Mouse (Mus musculus) cerebellum, adult 11 months (tissue): ENCODE measurements around the gene Smcr8.
"Not testable (repeated sequence)": the region's sequence is repeated elsewhere in the genome, so short reads cannot be mapped to it uniquely, and the experiment has no call there.

Experiments used
- DNase-seq: peaks from one replicate; pipeline ENCODE4 v3.0.0; 2022

The Smcr8 gene

DNA sequence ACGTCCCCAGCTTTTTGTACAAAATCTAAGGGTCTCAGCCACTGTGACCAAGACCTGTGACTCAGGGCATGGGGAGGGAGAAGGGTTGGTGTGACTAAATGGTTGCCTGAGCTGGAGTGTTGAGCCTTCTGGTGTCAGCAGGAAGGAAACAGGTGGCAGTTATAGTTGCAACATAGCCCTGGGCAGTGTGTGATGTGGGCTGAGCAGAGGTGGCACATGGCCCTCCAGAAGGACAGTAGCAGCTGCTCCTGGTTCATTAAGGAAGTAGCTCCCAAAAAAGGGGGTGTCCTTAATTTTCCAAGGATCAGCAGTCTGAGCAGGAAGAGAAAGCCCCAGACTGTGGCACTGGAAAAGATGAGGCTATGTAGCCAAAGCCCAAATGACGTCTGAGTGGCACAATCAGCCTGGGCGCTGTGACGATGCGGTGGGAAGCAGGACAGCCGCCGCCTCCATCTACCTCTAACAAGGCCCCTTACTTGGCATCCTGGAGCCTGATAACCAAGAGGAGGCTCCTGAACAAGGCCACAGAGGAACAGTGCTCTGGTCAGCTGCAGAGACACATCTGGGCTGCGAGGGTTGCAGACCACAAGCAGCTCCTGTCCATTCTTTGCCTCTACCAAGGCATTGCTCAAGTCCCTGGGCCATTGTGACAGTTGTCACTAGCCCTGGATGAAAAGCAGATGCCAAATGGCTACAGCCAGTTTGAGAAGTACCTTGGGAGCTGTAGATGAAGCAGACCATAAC lies 7.0 kb downstream of the Smcr8 start:
- DNase-seq: no peak

- DNase-seq: no peak
Observed at GRCm38 (mm10) chr11:60787595-60787994, 10.3 kb downstream of the Smcr8 start.

DNA sequence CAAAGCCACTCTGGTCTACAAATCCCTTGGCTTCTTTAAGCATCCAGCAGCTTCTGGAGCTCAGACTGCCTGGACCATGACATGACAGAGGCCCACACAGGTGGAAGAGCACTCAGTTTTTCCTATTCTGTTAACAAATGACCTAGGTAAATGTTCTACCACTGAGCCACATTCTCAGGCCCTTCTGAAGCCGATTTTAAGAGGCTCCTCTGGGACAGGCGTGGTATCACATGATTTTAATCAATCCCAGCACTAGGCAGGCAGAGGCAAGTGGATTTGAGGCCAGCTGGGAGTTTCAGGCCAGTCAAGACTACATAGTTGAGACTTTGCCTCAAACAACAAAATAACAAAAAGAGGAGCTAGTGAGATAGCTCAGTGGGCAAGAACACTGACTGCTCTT lies 13.1 kb downstream of the Smcr8 start:
- DNase-seq: no peak

- DNase-seq: no peak
Observed at GRCm38 (mm10) chr11:60796342-60796741, 19.0 kb downstream of the Smcr8 start.

GRCm38 (mm10) chr11:60799977-60800376 lies 22.7 kb downstream of the Smcr8 start:
- no peak for DNase-seq

DNA sequence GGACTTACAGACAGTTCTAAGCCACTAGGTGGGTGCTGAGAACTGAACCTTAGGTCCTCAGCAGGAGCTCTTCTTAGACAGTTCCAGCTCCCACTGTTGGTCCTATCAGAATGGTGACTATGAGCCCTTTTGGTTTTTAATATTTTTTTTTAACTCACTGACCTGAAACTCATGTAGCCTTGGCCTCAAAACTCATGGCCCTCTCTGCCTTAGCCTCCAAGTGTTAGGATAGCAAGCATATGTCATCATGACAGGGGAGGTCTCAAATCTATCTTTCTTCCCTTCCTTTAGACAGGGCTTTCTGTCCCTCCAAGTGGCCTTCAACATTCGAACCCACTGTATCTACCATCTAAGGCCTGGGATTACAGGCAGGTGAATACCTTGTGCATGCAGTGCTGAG lies 23.6 kb downstream of the Smcr8 start:
- no peak for DNase-seq

DNA sequence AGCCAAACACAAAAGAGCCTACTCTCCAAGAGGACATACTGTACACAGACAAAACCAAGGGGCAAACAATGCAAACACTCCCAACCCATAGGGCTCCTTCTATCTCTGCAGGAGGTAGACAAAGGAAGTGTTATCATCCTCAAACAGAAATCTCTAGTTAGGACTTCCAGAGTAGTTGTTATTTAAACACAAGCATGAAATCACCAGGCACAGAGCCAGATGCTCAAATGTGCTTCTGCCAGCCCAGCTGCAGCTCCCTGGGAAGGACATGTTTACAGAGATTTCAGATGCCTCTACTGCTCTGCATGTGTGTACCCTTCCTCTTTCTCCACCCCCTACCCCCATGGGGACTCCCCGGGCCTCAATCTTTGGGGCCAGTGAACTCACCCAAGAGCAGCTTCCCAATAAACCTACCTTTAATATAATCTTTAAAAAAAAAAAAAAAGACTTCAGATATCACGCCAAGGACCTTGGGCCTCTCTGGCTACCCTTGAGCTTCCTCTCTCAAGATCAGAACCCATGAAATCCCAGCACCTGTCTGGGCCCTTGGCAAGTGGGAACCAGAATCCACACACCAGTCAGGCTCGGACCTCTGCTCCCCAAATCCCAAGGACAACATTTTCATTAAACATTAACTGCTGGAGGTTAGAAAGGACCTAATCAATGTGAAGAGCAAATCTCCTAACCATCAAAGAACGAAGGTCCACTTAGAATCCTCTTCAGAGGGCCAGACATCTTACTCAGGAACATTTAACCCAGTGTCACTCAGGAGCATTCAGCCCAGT lies 31.2 kb downstream of the Smcr8 start:
- DNase-seq: no peak

- no peak for DNase-seq
Observed at GRCm38 (mm10) chr11:60809546-60809945, 32.2 kb downstream of the Smcr8 start.

DNA sequence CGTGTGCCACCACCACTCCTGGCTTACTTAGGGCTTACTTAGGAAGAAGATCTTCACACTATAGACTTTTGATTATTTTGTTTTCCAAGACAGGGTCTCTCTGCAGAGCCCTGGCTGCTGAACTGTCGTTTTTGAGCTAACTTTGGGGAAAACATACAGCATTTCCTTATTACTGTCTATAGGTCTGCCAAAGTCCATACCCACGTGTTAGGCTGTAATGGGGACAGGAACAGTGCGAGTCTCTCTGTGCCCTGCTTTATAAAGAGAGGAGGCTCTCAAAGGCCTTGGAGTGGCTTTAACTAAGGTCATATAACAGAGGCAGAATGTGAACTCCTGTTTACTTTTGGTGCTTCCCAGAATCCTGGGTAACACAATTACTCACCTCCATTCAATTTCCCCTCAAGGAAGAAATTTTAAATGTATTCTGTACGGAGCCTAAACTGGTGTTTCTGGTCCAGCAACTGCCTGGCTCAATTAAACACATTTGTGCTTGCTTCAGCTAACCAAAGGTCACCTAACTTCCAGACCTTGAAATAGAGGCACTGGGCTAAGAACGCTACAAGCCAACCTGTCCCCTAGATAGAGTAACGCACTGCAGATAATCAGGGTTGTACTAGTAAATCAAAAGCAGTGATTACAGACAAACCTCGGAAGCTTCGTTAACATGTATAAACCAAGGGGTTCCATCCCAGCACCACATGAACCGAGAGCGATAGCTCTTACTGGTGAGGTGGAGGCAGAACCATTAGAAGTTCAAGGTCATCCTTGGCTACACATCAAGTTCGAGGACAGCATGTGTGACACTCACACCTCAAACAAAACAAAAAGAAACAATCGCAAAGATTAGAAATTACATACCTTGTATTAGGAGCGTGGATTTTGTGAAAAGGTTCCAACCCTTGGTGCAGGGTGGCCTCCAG lies 33.0 kb downstream of the Smcr8 start:
- no peak for DNase-seq

DNA sequence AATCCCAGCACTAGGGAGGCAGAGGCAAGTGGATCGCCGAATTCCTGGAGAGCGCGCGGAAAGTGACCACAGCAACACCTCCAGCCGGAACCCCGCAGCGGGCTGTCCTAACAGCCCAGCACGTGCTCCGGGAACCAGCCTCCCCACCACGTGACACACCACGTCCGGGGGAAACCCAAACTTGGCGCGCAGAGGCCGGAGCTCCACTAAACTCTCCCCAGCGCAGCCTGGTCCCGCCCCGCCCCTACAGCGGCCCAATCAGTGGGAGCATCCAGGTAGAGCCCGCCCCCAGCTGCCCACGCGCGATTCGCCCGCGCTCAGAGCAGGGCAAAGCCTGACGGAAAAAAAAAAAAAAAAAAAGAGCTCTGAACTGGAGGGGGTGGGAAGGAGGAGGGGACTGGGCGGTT lies 33.7 kb downstream of the Smcr8 start:
- DNase-seq: peak; percentile 77

DNA sequence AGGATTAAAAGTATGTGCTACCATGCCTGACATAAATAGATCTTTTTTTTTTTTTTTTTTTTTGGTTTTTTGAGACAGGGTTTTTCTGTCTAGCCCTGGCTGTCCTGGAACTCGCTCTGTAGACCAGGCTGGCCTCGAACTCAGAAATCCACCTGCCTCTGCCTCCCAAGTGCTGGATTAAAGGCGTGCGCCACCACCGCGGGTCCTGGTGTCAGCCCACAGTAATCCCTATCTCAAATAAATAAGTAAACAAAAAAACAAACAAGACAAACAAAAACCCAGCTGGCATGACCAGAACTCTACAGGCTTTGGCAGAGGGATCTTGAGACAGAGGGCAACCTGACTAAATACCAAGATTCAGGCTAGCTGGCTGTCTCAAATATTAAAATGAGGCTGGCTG lies 34.3 kb downstream of the Smcr8 start, which contains the start of gene Shmt1:
Gene Shmt1 (minus strand): TSS at position 101 of the 400 bp plus-strand sequence.
- not testable (repeated sequence) for DNase-seq

- no peak for DNase-seq
Observed at GRCm38 (mm10) chr11:60816398-60816797, 39.1 kb downstream of the Smcr8 start.

GRCm38 (mm10) chr11:60823771-60824170 lies 46.4 kb downstream of the Smcr8 start:
- DNase-seq: no peak

- DNase-seq: no peak
Observed at GRCm38 (mm10) chr11:60825191-60825590, 47.9 kb downstream of the Smcr8 start.

- DNase-seq: no peak
Observed at GRCm38 (mm10) chr11:60826700-60827099, 49.4 kb downstream of the Smcr8 start.

DNA sequence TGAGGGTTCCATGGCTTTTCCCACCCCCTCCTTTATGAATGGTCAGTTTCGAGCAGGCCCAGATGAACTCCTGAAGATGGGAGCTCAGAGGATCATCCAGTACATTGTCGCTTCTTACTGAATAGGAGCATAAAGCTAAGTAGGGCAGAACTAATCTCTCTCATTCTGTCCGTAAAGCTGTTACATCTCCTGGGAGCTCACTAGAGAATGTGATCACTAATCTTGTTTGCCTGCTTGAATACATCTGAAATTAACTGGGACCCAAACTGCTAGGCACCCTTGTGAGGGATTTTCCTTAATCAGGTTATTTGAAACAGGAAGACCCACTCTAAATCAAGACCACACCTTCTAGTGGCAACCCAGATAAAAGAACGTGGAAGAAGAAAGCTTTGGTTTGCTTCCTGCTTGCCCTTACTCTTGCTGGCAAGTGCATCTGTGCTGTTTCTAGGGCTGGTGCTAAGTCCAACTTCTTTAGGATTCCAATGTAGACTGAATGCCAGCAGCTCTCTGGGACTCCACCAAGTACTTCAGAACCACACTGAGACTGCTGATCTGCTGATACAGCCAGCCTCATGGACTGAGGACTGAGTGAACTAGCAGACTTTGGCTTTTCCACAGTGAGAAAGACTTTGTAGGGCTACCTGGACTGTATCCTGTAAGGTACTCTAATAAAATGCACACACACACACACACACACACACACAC lies 50.1 kb downstream of the Smcr8 start:
- DNase-seq: no peak

- DNase-seq: no peak
Observed at GRCm38 (mm10) chr11:60828903-60829302, 51.6 kb downstream of the Smcr8 start.

GRCm38 (mm10) chr11:60830433-60831052 lies 53.2 kb downstream of the Smcr8 start, which contains the start of gene Dhrs7b:
Dhrs7b (plus strand) TSS chr11:60830631.
- DNase-seq: peak; percentile 88

DNA sequence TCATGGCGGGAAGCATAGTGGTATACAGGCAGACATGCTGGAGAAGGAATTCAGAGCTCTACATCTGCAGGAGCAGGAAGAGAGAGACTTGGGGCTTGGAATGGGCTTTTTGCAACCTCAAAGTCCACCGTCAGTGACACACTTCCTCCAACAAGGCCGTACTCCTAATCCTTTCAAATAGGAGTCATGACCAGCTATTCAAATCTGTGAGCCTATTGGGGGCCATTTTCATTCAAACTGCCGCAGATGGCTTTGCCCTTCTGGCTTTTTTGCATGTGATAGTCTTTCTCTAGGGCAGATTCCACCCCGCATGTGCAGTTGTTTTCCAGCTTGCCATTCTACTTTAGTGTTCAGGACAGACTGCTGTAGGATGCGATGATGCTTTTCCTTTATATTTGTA lies 59.6 kb downstream of the Smcr8 start:
- DNase-seq: no peak
